Mouse (Mus musculus) spleen, adult 18-20 months (tissue): ENCODE results near the gene Icmt.

Experiments
- DNase-seq, 2 experiments: peaks; one replicate each; pipeline ENCODE4 v3.0.0; 2022; ENCODE audit warnings: mixed read lengths in 2 of 2

The Icmt gene

DNA sequence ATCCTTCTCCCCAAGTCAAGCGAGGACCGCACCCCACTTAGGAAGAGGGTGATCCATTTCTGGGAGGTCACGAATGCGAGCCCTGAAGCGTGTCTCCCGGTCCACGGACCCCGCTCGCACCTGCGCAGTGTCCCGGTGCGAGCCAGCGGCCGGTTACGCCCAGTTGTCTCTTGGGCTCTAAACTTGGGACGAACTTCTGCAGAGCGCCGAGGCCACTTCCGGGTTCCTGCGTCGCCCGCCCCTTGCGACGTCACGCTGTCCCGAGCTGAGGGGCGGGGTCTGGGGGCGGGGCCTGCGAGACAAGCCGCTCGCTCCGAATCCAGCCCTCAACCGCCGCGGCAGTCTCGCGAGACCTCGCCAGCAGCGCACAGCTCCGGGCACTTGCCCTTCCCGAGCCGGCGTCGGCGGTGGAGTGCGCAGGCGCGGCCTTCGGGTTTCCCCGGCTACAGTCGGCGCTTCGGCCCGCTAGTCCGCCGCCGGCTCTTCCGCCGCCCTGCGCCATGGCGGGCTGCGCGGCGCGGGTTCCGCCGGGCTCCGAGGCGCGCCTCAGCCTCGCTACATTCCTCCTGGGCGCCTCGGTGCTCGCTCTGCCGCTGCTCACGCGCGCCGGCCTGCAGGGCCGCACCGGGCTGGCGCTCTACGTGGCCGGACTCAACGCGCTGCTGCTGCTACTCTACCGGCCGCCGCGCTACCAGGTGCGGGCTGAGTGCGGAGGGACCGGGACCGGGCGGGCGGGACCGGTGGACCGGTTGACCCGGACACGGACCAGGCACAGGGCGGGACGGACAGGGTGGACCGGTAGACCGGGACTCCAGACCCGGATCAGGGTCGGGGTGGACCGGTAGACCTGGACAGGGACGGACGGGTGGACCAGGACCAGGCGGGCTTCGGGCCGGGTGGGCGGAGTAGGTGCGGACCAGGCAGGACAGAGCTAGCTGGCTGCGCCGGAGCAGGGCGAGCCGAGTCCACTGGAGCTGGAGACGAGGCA lies at the start of gene Icmt:
TSS of gene Icmt (plus strand) at position 354 of the 988 bp plus-strand sequence.
- peak; percentile 99 to 100 for DNase-seq

DNA sequence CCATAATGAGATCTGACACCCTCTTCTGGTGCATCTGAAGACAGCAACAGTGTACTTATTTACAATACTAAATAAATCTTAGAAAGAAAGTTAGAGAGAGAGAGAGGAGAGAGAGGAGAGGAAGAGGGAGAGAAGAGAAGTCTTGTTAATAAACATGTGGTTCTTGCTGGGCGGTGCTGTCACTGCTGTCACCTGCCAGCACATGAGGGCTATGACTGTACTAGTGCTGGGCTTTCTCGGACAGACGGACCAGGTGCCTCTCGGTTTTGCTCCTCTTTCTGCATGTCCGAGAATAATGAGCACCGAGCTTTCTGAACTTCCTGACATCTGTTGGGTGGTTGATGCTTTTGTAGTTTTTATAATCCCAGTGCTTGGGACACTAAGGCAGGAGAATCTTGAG lies 46.4 kb upstream of the Icmt start:
- DNase-seq, result no peak

DNA sequence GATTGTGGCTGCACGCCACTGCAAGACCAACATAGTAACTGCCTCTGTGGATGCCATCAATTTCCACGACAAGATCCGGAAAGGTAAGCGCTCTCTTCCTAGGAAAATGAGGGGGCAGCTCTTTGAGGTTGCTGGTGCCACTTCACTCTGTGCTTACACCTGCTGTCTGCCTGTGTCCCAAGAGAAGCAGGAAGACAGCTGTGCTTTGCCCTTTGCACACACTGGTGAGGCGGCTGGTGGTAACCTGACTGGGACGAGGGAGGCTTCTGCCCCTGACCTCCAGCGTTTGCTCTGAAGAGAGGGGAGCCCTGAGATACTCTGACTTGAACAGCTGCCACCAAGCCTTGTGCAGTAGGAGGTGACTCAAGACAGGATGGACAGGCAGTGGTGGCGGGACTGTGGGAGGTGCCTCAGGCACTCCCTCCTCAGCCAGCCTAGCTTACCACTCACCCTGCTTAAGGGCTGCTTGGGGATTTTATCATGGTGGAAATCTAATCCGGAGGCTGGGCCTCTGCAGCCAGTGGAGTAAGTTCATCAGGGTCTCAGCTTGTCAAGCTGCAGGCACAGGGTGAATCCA lies 43.8 kb upstream of the Icmt start:
- no peak for DNase-seq

DNA sequence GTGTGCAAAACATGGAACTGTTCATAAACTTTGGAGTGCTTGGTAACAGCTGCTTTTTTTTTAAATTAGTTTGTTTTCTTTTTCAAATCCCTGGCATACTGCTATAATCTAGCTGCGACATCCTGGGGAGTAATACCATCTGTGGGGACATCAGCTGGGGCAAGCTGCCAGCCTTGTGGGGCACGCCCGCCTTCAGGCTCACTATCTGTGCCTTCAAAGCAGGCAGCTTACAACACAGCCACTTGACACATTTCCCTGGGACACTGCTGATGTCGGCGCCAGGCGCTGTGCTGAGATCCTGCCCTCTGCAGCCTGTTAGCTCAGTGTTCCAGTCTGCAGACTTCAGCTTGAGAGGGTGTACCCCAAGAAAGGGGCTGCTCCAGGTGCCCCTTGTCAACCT lies 40.0 kb upstream of the Icmt start:
- no peak for DNase-seq

DNA sequence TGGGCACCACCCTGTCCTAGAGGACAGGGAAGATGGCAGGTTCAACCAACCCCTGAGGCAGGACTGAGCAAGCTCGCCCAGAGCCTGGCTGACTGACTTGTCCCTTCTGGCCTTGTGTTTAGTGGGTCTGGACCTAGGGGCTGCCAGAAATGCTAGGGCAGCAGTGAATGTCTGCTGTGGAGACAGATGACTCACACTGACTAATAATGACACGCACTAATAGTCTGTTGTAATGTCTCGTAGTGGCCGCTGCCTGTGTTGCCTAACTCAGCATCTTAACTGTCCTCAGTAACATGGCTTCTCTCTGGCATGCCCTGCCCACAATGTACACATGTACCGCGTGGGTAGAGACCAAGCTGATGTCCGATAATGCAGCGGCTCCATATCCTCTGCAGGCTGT lies 36.6 kb upstream of the Icmt start:
- DNase-seq, result no peak

DNA sequence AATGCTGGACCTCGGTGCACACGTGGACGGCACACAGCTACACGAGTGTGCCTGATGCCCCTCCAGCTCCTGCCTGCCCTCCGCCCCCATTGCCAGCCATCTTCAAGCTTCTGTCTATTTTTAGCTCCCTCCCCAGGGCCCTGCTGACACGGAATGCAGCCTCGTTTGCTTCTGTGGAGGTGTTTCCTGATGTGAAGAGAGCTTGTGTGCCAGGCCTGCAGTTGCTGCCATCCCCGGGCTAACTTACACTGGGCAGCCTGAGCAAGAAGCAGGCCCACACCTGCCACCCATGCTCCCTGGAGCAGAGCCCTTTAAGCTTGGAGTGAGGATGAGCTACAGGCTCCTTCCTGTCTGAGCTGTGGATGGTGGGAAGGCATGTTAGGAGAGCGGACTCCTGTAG lies 34.8 kb upstream of the Icmt start:
- DNase-seq, result no peak

DNA sequence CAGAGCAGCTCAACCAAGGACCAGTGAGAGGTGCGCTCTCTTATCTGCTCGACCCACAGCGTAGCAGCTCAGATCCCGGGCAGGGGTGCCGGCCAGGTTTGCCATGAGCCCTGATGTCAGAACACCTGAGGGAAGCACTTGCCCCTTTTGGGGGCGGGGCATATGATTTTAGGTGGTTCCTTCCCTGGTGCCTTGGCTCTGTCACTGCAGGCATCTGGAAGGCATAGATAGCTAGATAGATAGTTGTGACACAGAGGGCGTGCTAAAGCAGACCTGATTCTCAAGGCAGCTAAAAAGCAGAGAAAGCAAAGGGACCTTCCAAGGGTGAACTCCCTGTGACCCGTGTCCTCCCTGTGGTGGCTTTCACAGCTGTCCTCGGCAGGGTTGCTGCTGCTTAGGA lies 33.9 kb upstream of the Icmt start:
- no peak for DNase-seq

DNA sequence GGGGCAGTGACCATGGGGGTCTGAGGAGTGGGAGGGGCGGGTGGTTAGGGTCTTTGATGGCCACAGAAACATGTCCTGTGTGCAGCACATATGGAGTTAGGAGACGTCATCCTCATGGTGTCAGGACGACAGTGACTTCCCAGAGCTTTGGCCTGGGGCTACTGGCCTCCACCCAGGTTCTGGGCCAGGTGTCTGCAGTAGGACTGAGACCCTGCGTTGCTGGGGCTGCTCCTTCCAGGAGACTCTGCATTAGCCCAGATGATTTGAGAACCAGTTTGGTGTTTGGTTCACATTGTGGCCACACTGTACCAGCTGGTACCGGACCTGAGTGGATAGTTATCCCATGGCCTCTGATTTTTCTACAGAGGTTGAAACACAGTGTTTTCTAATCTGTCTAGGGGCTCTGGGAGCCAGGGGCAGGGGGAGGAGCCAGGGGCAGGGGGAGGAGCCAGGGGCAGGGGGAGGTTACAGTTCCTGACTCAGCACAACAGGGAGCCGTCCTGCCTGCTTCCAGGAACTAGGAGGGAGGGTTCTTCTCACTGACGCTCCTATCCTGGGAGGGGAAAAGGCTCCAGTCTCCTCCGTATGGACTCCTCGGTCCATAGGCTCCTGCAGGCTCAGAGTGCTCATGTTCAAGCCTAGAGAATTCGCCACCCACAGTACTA lies 33.4 kb upstream of the Icmt start:
- DNase-seq, result no peak

DNA sequence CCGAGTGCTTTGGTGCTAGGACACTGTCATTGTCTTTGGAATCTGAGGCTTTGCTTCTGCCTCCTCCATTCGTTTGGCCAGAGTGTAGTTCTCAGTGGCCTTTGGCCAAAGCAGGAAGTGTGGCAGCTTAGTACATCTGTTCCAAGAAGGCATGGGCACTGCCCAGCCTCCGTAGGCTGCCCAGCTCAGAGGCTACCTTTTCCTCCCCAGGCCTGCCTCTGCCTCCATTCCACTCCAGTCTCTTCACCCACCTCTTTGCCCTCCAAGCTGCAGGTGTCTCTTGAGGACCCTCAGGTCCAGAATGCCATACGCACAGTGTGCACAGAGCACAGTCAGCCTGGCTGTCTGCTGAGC lies 32.9 kb upstream of the Icmt start:
- DNase-seq, result no peak

DNA sequence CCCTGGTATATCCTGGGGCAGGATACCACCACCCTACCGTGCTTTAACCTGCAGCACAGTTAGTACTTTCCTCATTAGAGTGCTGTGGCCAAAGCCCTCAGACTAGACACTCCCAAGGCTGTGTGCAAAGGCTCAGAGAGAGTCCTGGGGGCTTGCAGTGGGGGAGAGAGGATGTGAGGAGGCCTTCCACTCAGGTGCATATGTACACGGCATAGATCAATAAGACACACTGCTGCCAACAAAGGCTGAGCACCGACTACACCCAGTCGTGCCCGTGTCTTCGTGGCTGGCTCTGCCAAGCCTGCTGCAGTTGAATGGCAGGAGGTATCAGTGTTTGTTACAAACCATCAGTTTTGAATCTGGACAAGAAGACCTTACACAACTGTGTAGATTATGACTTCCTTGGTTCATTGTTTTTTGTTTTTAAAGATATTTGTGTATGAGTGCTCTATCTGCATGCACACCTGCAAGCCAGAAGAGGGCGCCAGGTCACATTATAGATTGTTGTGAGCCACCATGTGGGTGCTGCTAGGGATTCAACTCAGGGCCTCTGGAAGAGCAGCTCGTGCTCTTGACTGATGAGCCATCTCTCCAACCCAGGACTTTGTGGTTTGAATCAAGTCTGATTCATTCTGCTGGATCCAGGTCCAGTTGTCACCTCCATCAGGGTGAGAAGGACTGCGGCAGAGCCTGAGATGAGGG lies 32.0 kb upstream of the Icmt start:
- no peak for DNase-seq

DNA sequence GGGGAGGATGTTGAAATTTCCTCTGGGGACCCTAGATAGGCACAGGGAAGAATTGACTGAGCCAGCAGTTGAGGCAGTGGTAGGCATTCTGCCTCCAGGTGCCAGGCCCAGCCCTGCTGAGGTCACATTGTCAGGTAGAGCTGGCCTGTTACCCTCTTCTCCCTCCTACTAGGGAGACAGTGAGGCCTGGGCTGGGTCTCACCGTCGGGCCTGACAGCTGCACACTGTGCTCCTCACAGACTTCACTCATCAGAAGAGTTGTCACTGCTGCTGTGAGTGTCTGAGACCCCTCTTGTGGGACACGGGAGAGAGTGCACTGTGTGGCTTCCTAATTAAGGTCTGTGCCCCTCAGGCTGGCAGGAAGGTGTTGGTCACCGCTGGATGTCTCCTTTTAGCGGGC lies 31.2 kb upstream of the Icmt start:
- no peak for DNase-seq

DNA sequence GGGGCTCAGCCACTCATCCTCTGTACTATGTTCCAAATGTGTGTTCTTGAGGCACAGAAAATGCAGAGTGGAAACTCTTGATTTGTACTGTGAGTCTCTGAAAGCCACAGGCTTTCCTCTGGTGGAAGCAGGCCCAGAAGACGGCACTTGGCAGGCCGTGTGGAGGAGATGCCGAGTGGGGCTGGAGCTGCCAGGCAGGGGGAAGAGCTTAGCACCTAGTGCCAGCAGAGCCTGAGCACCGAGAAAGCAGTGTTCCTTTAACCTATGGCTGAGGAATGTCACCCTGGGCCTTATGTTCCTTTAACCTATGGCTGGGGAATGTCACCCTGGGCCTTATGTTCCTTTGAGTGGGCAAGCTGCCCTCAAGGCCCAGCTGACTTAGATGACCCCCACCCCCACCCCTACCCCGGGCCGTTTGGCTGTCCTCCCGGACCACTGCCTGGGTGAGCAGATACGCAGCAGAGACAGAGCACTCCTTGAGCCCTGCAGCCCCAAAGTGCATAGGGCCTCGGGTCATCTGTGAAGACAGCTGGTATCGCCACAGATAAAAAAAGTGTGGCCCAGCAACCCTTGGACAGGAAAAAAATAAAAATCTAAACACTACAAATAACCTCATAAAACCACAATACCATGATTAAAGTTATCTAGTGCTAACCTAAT lies 30.7 kb upstream of the Icmt start:
- no peak for DNase-seq

DNA sequence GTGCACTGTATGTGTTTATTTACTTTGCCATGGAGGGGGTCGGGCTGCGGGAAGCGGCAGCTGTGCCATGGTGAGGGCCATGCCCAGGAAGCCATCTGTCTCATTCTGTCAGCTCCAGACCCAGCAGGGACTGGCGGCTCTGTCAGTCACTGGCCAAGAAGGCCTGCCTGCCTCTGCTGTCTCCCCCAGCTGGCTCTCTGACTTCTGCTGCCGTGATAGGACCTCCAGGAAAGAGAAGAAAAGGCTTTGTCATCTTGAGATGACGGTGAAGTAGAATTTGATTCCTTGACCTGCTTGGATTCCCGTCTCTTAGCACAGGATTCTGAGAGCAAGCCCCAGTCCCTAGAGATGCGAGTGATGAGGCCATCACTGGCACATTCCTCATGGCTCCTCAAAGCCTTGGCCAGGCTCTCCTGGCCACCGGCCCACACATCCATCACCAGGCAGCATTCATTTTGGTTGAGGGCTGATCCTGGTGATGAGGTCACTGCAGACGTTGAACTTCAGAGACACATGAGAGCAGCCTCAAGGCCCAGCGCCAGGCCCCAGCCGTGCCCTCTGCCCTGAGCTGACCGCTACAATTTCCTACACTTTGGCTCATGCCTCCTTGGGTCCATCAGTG lies 29.2 kb upstream of the Icmt start:
- DNase-seq, result no peak

DNA sequence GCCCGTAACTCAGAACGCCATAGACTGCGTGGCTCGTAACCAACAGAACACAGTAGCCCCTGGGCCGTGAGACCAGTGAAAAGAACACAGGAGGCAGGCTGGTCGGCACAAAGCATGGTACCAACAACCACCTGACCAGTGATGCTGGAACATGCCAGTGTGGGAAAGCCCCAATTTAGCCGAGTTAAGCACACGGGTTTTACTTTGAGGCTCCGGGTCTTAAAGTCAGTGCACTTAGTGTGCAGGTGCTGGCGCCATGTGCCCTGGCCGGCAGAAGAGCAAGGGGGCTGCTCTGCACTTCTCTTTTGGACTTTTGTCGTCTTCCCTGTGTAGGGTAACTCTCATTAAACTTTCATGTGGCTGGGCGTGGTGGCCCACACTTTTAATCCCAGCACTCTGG lies 27.1 kb upstream of the Icmt start:
- DNase-seq, result no peak

DNA sequence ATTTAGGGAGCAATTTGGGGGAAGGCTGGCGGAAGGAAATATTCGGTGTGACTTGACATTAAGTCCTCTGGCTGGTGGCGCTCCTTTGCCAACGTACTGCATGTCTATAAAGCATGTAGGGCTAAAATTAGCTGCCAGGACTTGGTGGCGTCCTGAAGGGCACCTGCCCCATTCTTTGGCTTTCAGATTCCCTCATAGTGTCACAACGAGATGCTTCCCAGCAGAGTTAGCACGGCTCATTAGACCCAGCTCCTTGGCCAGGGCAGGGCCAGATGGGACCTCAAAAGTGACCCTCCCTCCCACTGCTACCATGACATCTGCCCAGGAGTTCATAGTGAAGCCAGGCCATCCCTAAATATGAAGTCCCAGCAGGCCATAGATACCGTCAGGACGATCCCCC lies 26.4 kb upstream of the Icmt start:
- no peak for DNase-seq

DNA sequence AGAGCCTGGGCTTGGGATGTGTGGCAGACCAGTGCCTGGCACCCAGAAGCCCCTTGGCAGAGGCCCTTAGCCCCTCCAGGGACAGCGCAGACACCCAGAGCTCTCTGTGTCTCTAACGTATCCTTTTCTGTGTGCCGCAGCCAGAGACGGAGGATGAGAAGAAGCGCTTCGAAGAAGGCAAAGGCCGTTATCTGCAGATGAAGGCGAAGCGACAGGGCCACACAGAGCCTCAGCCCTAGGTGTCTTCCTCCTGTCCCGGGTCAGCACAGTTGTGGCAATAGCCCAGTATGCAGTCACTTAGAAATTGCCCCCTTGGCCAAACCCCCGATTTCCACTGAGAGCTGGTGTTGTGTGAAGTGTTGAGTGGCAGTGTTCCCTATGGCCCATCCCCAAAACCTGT lies 25.7 kb upstream of the Icmt start:
- no peak for DNase-seq

DNA sequence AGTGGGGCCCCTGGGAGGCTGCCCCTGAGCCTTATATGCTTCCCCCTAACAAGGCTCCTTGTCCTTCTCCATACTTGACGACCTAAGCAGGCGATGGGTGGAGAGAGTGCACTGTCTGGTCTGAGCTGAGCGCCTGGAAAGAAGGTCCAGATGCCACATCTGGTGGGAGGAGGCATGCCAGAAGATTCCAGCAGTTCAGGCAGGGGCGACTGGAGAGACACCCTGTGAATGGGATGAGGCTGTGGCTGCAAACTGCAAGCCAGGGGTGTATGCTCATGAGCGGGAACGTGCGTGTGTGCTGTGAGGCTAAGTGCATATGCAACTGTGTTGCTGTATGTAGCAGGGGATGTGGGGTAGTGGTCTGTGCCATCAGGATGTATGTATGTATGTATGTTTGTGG lies 25.0 kb upstream of the Icmt start:
- DNase-seq, result no peak

DNA sequence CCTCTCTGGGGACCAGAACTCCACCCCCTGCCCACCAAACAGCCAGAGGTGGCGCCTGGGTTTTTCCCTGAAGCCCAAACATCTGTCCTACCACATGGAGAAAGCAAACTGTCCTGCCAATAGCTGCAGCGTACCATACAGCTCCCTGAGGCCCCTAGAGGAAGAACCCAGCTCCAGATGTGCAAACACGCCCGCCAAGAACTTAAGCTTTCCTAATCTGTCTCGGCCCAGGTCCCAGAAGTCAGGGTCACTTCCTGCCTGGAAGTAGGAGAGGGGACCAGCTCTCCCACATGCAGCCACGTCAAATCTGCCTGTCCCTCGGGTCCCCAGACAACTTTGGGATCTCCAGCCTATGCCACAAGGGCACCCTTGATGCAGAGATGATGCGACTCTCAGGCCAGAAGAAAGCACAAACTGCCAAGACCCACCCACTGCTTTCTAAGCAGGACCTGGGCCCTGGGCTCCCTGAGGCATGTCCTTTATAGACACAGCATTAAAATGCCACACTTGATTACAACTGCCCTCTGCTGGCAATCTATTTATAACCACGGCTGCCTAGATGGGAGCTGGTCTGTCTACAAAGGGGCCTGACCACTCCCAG lies 24.5 kb upstream of the Icmt start:
- no peak for DNase-seq

DNA sequence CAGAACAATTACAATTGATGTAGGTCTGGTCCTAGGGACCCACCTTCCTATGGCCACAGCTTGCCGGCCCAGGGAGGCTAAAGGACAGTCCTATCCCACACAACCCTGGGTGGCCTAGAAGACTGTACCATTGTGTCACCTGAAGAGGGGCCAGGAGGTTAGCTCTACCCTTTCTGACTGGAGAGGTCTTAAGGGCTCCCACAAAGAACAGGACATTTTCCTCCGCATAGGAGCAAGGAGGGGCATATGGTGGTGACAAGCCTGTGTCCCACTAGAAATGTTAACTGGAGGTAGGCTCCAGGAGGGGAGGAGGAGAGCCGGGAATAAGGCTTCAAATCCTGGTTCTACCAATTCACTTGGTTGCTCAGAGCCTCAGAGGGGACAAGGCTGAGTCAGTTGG lies 23.8 kb upstream of the Icmt start:
- no peak for DNase-seq

DNA sequence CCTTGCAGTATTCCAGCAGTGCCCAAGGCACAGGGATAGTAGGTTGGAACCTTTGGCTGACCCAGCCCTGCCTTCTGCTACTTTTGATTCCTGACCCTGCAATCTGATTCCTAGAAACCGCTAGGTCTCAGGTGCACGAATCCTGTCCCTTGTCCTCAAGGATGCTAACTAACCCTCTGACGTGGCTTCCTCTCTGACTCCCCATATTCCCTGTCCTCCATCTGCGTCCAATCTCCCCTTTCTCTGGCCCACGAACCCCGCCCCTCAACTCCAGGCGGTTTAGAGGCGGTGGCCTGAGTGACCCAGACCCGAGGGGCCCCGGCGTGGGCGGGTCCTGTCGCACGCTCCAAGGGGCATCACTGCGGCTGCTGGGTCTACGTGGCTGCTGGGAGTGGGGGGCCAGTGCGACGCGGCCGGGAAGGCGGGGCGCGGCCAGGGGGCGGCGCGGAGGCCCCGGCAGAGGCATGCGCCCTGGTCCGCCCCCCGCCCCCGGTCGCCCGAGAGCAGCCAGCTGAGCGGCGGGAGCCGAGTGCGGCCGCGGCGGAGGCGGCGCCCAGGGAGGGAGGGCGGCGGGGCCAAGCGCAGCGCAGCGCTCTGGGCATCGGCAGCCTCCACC lies 23.3 kb upstream of the Icmt start, which contains the start of gene Gpr153:
TSS of gene Gpr153 (plus strand) at position 612 of the 616 bp plus-strand sequence.
- no peak for DNase-seq

DNA sequence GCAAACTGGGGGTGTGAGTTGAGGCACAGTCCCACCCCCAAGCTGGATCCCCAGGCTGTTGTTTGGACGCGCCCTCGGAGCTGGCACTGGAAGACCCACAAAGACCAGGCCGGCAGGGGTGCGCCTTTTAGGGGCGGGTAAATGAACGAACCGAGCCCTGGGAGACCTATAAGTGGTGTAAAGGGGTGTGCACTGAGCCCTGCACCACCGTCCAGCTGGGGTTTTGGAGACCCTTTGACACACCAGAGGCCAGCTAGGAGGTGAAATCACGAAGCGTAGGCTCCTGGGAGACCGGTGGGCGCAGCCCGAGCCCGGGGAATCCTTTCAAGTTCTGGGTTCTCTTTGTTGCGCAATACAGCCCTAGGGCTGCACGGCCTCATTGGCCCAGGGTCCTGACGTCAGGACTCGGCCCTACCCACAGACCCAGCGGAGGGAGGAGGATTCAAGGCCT lies 22.3 kb upstream of the Icmt start:
- no peak for DNase-seq
